Mouse (Mus musculus) E14TG2a.4 (cell line): Measurements from ENCODE around the gene Agxt2.

ENCODE experiments used
- H3K27me3 ChIP-seq: 2 replicates; pipeline ENCODE4 v1.6.1; 2014; ENCODE audit warnings: low read length, control low read depth; ENCODE audit not compliant: insufficient read depth
- H3K36me3 ChIP-seq: 2 replicates; pipeline ENCODE4 v1.6.1; 2014; ENCODE audit warnings: low read length, control low read depth; ENCODE audit not compliant: insufficient read depth
- H3K4me1 ChIP-seq: replicated peaks from 2 replicates; pipeline ENCODE4 v1.6.1; 2014; ENCODE audit warnings: low read depth, low read length, control low read depth
- H3K4me3 ChIP-seq: replicated peaks from 2 replicates; pipeline ENCODE4 v1.5.1; 2014; ENCODE audit warnings: mild to moderate bottlenecking, low read length
- H3K9me3 ChIP-seq: 2 replicates; pipeline ENCODE4 v1.6.1; 2014; ENCODE audit warnings: low read length, control low read depth
- CTCF ChIP-seq: conservative IDR thresholded peaks from 2 replicates; pipeline ENCODE4 v1.5.1; 2014; ENCODE audit warnings: low read length
- NANOG ChIP-seq: IDR thresholded peaks from 2 replicates; pipeline ENCODE4 v1.6.1; 2014; ENCODE audit warnings: borderline replicate concordance, low read length, mixed read lengths
- POU5F1 ChIP-seq: IDR thresholded peaks from 2 replicates; pipeline ENCODE4 v1.6.1; 2014; ENCODE audit warnings: low read length, borderline replicate concordance

Agxt2 gene

DNA sequence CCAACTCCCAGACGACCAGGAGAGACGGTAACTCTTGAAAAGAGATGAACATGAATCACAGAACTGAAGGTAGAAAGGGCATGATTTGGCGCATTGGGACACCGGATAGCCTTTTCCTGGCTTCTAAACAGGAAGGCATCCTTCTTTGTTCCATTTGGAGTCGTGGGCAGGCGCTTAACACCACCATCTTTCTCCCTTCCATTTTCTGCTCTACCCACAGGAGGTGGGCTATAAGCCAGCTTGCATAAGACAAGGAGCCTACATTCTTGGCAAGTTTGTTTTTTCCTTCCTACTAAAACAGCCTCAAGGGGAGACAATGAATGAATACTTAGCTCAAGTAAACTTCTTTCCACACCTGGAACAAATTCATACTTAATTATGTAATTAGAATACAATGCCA, 55.3 kb downstream of the Agxt2 start:
- Histone ChIP-seq H3K4me3 (no peak overlapping the region), H3K36me3 (no peaks in the 10 kb centered on the region), H3K9me3 (peaks cover 8% of the 10 kb centered on the region), H3K27me3 (no peaks in the 10 kb centered on the region), H3K4me1 (no peaks in the 10 kb centered on the region)
- TF ChIP-seq CTCF (no peak), POU5F1 (no peak), NANOG (no peak)

DNA sequence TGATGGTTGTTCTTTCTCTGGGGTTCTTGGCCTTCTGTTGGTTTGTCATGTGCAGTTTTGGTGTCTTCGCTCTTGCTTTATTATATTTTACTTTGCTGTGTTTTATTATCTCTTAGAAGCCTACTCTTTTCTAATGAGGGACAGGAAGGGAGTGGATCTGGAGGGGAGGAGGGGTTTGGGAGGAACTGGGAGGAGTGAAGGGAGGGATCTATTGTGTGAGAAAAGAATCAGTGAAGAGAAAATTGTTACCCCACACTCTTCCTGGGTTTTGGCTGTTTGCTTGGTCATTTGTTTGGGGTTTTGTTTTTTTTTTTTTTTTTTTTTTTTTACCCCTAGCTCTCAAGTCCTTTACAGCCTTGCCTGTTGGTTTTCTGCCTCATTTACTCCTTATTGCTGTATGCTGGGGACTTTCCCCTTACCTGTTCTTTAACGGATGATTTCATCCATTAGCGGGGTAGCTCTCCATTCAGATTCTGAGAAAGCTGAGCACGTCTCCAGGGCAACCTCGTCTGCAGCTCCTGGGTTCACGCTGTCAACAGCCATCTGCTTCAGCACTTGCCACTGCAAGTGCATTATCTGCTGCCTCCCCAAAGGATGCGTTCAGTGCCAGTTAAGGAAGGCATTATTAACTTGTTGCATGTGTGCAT, 62.9 kb downstream of the Agxt2 start:
- H3K36me3 ChIP-seq, result no peaks in the 10 kb centered on the region
- H3K9me3 ChIP-seq, result peaks cover 15% of the 10 kb centered on the region
- no peak overlapping the region for H3K4me3 ChIP-seq
- no peaks in the 10 kb centered on the region; the same call in 1 of the 2 replicates for H3K4me1 ChIP-seq
- H3K27me3 ChIP-seq, result no peaks in the 10 kb centered on the region
- TF ChIP-seq POU5F1 (no peak), CTCF (no peak), NANOG (no peak)

DNA sequence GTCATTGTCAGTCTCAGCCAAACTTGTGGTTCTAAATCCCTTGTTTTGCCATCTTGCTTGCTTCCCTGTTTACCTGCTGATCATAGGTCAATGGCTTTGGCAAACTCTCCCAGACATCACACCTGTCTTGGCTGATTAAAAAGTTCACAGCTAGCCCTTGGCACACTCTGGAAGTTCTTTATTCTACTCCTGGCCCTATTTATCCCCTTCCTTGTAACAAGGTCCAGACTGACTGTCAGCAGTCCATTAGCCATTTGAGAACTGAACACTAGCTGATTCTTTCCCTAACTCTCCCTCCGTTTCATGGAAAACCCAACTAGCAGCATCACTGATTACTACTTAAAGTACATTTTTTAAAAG, 63.4 kb downstream of the Agxt2 start:
- H3K36me3 ChIP-seq, result no peaks in the 10 kb centered on the region
- H3K4me3 ChIP-seq, result no peak overlapping the region
- H3K4me1 ChIP-seq, result no peaks in the 10 kb centered on the region; the same call in 1 of the 2 replicates
- no peak for TF ChIP-seq POU5F1
- no peak for TF ChIP-seq CTCF
- H3K27me3 ChIP-seq, result no peaks in the 10 kb centered on the region
- peaks cover 15% of the 10 kb centered on the region for H3K9me3 ChIP-seq

DNA sequence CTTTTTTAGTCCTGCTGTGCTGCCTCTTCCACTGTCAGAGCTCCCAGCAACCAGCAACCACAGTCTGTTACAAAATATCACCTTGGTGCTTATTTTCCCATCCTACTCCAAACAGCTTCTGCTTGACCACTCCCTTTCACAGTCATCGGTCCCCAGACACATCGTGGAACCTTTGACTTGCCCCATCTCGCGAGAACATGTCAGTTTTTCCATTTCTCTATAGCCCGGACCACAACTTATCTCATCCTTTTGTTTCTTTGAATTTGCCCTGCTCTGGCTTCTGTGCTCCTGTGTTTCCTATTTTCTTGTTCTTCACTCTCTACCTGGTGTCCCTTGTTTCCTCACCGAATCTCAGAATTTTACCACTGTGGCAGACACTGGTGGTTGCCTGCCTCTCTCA, 67.8 kb downstream of the Agxt2 start:
- TF ChIP-seq POU5F1 (no peak), NANOG (no peak), CTCF (no peak)
- Histone ChIP-seq H3K36me3 (no peaks in the 10 kb centered on the region), H3K4me1 (peaks cover 3% of the 10 kb centered on the region; the same call in 1 of the 2 replicates), H3K4me3 (no peak overlapping the region), H3K9me3 (peaks cover 11% of the 10 kb centered on the region), H3K27me3 (no peaks in the 10 kb centered on the region)

DNA sequence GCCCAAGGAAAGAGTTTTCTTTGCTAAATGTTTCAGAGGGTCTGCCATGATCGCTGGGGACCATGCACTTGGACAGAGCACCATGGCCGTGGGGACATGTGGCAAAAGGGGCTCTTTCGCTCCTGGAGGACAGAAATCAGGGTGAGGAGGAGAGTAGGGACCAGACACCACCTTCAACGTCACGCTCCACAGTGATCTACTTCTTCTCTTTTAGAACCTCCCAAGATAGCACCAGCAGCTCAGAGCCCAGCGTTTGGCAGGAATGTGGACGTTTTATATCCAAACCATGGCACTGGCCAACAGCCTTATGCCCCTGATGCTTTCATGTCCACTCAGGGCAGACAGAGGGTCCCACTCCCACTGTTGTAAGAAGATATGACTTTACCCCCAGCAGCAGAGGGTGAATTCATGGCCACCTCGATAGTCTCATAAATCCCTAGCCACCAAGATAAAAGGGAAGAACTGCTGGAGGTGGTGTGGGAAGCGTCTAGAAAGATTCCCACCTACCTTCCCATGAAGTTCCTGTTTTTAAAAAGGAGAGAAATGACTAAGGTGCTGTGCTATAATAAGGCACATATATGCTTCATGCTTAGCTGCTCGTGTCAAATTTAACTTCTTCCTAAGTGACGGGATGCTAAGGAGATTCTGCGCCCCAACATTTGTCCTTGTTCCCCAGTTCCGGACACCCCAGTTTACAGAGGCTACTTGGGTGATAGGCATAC, 68.4 kb downstream of the Agxt2 start:
- Histone ChIP-seq H3K4me3 (no peak overlapping the region), H3K9me3 (peaks cover 9% of the 10 kb centered on the region), H3K4me1 (peaks cover 3% of the 10 kb centered on the region; the same call in 1 of the 2 replicates), H3K36me3 (no peaks in the 10 kb centered on the region), H3K27me3 (no peaks in the 10 kb centered on the region)
- TF ChIP-seq CTCF (no peak), POU5F1 (no peak), NANOG (no peak)

DNA sequence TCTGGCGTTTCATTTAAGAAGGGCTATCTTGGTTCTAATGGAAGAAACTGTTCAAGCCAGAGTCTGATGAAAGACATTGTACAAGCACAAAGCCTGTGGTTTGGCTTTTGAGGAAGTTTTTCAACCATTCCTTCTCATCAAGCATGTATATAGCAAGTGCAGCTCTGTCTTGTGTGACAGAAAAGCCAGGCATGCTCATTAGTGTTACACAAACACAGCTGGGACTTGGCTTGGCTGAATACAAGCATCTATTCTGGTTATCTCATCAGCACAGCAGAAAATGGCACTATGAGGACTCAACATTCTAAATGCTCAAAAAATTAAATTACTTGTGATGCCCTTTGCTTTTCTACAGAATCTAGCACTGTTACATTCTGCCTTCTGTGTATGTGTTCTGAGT, 78.6 kb downstream of the Agxt2 start:
- peaks cover 37% of the 10 kb centered on the region for H3K36me3 ChIP-seq
- H3K4me1 ChIP-seq, result peaks cover 6% of the 10 kb centered on the region; the same call in 1 of the 2 replicates
- H3K4me3 ChIP-seq, result no peak overlapping the region
- TF ChIP-seq CTCF (no peak), NANOG (no peak), POU5F1 (no peak)
- no peaks in the 10 kb centered on the region for H3K27me3 ChIP-seq
- no peaks in the 10 kb centered on the region for H3K9me3 ChIP-seq

DNA sequence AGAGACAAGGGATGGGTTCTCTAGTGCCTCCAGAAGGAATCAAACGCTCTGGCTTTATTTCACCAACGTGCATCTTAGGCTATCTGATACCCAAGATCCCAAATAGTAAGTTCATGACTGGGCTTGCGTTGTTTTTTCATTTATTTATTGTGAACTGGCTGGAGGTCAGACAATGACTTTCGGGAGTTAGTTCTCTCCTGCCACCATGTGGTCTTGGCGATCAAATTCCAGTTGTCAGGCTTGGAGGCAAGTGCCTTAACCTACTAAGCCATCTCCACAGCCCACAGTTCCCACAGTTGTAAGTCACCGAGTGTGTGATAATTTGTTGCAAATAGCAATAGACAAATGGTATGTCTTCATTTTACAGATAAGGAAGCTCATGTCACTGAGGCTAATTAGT, 81.6 kb downstream of the Agxt2 start:
- H3K27me3 ChIP-seq, result no peaks in the 10 kb centered on the region
- peaks cover 6% of the 10 kb centered on the region; the same call in 1 of the 2 replicates for H3K4me1 ChIP-seq
- no peaks in the 10 kb centered on the region for H3K9me3 ChIP-seq
- H3K36me3 ChIP-seq, result peaks cover 68% of the 10 kb centered on the region
- H3K4me3 ChIP-seq, result no peak overlapping the region
- TF ChIP-seq CTCF (no peak), POU5F1 (no peak), NANOG (no peak)

DNA sequence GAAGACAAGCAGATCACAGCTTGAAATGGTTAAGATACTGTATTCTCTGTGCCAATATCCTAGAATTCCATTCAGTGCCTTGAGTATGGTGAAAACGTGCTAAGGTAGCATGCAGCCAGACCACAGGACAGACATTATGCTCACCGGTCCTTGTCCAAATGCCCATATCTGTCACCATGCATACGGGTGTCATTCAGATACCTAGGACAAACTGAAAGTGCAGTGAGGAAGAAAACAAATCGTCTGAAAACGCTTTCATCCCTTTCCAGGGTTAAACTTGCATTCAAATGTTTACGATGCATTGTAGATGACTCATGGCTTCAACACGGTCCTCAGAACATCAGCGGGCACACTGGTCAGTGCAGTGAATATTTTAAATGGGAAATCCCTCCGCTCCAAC, 83.2 kb downstream of the Agxt2 start:
- Histone ChIP-seq H3K4me3 (no peak overlapping the region), H3K4me1 (peaks cover 6% of the 10 kb centered on the region; the same call in 1 of the 2 replicates), H3K9me3 (no peaks in the 10 kb centered on the region), H3K27me3 (no peaks in the 10 kb centered on the region), H3K36me3 (peaks cover 80% of the 10 kb centered on the region)
- TF ChIP-seq CTCF (no peak), POU5F1 (no peak), NANOG (no peak)
